Mouse (Mus musculus) spleen, embryonic (tissue): ENCODE measurements around the gene Nr0b2.

Experiments used
- CTCF ChIA-PET: fragments of 350-600 bp; sonication (Branson Sonifier 250); formaldehyde crosslinking; loops from one replicate; lab custom pipeline; 2022; lab: Charles Lee

Nr0b2 gene

GRCm38 (mm10) chr4:133559846-133560245 is 6.7 kb downstream of the Nr0b2 start:
- CTCF ChIA-PET = interaction anchor here (0.7 kb wide), 1 partner anchor 585 kb away, joined by 8 read pairs; no protein-coding TSS in a partner anchor

- CTCF ChIA-PET = no interaction called here
Observed at GRCm38 (mm10) chr4:133561622-133562021, 8.4 kb downstream of the Nr0b2 start.

GRCm38 (mm10) chr4:133563123-133563571 is 10.0 kb downstream of the Nr0b2 start:
- CTCF ChIA-PET = no interaction called here

- CTCF ChIA-PET = no interaction called here
Observed at GRCm38 (mm10) chr4:133567251-133567650, 14.1 kb downstream of the Nr0b2 start.

- CTCF ChIA-PET = no interaction called here
Observed at GRCm38 (mm10) chr4:133569291-133570065, 16.3 kb downstream of the Nr0b2 start.

- CTCF ChIA-PET = no interaction called here
Observed at GRCm38 (mm10) chr4:133570066-133570466, 16.9 kb downstream of the Nr0b2 start.

- CTCF ChIA-PET = interaction anchor here (0.5 to 0.6 kb wide), 2 partner anchors 37 to 262 kb away, joined by 5 to 6 read pairs; no protein-coding TSS in a partner anchor
Observed at GRCm38 (mm10) chr4:133574070-133574842, 21.1 kb downstream of the Nr0b2 start, which contains the start of gene Gpatch3. Gene Gpatch3, plus strand, starts transcription at chr4:133574745.

GRCm38 (mm10) chr4:133574843-133575202 is 21.6 kb downstream of the Nr0b2 start:
- CTCF ChIA-PET = no interaction called here

GRCm38 (mm10) chr4:133577983-133578382 is 24.8 kb downstream of the Nr0b2 start:
- CTCF ChIA-PET = no interaction called here

- CTCF ChIA-PET = interaction anchor here (0.6 to 0.9 kb wide), 2 partner anchors 35 to 1071 kb away, joined by 3 to 4 read pairs; no protein-coding TSS in a partner anchor
Observed at GRCm38 (mm10) chr4:133583690-133584058, 30.5 kb downstream of the Nr0b2 start.

- CTCF ChIA-PET = interaction anchor here (0.6 to 0.9 kb wide), 3 partner anchors 35 to 1072 kb away, joined by 3 to 5 read pairs (median 4); no protein-coding TSS in a partner anchor
Observed at GRCm38 (mm10) chr4:133584059-133584951, 31.1 kb downstream of the Nr0b2 start, which contains the start of gene Gpn2. Gene Gpn2, plus strand, starts transcription at chr4:133584362.

- CTCF ChIA-PET = interaction anchor here (0.7 to 1.2 kb wide), 3 partner anchors 104 to 159 kb away, joined by 3 to 15 read pairs (median 3); no protein-coding TSS in a partner anchor
Observed at GRCm38 (mm10) chr4:133592570-133592969, 39.4 kb downstream of the Nr0b2 start.

- CTCF ChIA-PET = interaction anchor here (0.5 to 1.1 kb wide), 5 partner anchors 12 to 236 kb away, joined by 3 to 5 read pairs (median 3); partner anchors contain the start of gene Zdhhc18
Observed at GRCm38 (mm10) chr4:133595538-133595937, 42.4 kb downstream of the Nr0b2 start.

GRCm38 (mm10) chr4:133596084-133596483 is 42.9 kb downstream of the Nr0b2 start:
- CTCF ChIA-PET = no interaction called here

- CTCF ChIA-PET = interaction anchor here (0.6 kb wide), 1 partner anchor 56 kb away, joined by 6 read pairs; no protein-coding TSS in a partner anchor
Observed at GRCm38 (mm10) chr4:133598616-133599015, 45.4 kb downstream of the Nr0b2 start.

- CTCF ChIA-PET = no interaction called here
Observed at GRCm38 (mm10) chr4:133599116-133599515, 45.9 kb downstream of the Nr0b2 start.

GRCm38 (mm10) chr4:133599571-133600073 is 46.4 kb downstream of the Nr0b2 start:
- CTCF ChIA-PET = no interaction called here

- CTCF ChIA-PET = no interaction called here
Observed at GRCm38 (mm10) chr4:133600306-133600705, 47.1 kb downstream of the Nr0b2 start.

- CTCF ChIA-PET = interaction anchor here (1.2 kb wide), 1 partner anchor 34 kb away, joined by 3 read pairs; no protein-coding TSS in a partner anchor
Observed at GRCm38 (mm10) chr4:133601721-133602218, 48.6 kb downstream of the Nr0b2 start, which contains the start of gene Sfn. Gene Sfn, minus strand, starts transcription at chr4:133602168.

- CTCF ChIA-PET = no interaction called here
Observed at GRCm38 (mm10) chr4:133603056-133603455, 49.9 kb downstream of the Nr0b2 start.
